Mouse (Mus musculus): ENCODE data around the gene Bcl2l1. TPM values are rescaled to one million over a fixed set of nuclear protein-coding genes. Genes with fewer than 3 reads are reported as not detected.

The Bcl2l1 gene
- polyA plus RNA-seq, 1 experiment from 2014 or later, result 74.3 TPM

DNA sequence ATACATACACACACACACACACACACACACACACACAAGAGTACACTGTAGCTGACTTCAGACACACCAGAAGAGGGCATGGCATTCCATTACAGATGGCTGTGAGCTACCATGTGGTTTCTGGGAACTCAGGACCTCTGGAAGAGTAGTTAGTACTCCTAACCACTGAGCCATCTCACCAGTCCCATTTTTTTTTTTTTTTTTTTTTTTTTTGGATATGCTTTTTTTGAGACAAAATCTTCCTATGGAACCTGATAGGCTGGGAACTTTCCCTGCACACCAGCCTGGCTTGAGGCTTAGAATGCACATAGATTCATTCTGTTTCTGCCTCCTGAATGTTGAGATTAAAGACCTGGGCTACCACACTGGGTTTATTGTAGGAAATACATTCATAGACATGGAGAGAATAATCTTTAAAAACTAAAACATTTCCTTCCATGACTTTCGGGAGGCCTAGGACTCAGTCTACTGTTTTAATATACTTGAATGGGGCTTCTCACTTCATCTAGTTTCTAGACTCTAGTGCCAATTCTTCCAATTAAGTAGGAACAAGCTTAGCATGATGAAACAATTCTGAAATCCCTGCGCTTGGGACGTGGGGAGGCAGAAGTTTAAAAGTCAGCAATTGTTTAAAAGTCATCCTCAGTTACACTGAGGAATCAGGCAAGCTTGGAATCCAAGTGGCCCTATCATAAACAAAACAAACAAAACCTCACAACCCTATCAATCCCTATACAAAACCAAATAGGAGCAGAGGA lies 15.7 kb upstream of the Bcl2l1 start:
- Histone ChIP-seq H3K4me3 (ENCODE audit: low read length) (peak overlapping the region; percentile 68), H3K9me3 (replicated peaks; ENCODE audit: control insufficient read depth, low read length) (no peaks in the 10 kb centered on the region), H3K27ac (ENCODE audit: low read length) (no peak overlapping the region), H3K9ac (ENCODE audit: low read length) (no peak overlapping the region), H3K36me3 (ENCODE audit: control insufficient read depth, insufficient read depth) (no peaks in the 10 kb centered on the region; the same call in 1 of the 2 replicates), H3K4me1 (ENCODE audit: control insufficient read depth, insufficient read depth, low read length) (peaks cover 15% of the 10 kb centered on the region), H3K4me2 (ENCODE audit: low read depth, low read length) (peak overlapping the region; percentile 65), H3K27me3 (ENCODE audit: control insufficient read depth, insufficient read depth, low read length) (no peaks in the 10 kb centered on the region)
- 15% methylated on average over 3 of the region's 3 CpGs for WGBS
- no peak for ATAC-seq (replicated peaks; ENCODE audit: extremely low read depth, insufficient read depth, low FRiP score)

DNA sequence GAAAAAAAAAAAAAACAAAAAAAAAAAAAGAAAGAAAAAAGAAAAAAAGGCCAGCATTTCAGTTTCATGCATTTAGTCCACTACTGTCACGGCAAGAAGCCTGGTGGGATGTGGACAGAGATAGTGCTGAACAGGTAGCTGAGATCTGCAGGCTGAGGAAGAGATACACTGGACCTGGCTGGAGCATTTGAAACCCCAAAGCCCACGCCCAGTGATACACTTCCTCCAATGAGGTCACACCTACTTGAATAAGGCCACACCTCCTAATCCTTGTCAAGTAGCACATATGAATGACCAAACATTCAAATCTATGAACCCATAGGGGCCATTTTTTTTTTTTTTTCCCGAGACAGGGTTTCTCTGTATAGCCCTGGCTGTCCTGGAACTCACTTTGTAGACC lies 11.2 kb upstream of the Bcl2l1 start:
- H3K4me1 ChIP-seq (ENCODE audit: control insufficient read depth, insufficient read depth, low read length), result 0 out of 2 replicates have a peak, but pooled peaks cover 2% of the 10 kb centered on the region
- no peak overlapping the region for H3K4me3 ChIP-seq (ENCODE audit: low read length)
- no peak overlapping the region for H3K9ac ChIP-seq (ENCODE audit: low read length)
- H3K27me3 ChIP-seq (ENCODE audit: control insufficient read depth, insufficient read depth, low read length), result no peaks in the 10 kb centered on the region
- no peaks in the 10 kb centered on the region for H3K36me3 ChIP-seq (ENCODE audit: control insufficient read depth, insufficient read depth)
- H3K4me2 ChIP-seq (ENCODE audit: low read depth, low read length), result no peak overlapping the region
- no peak overlapping the region for H3K27ac ChIP-seq (ENCODE audit: low read length)
- ATAC-seq (replicated peaks; ENCODE audit: extremely low read depth, insufficient read depth, low FRiP score), result no peak
- H3K9me3 ChIP-seq (replicated peaks; ENCODE audit: control insufficient read depth, low read length), result no peaks in the 10 kb centered on the region
- WGBS, result 62% methylated on average over 3 of the region's 3 CpGs

DNA sequence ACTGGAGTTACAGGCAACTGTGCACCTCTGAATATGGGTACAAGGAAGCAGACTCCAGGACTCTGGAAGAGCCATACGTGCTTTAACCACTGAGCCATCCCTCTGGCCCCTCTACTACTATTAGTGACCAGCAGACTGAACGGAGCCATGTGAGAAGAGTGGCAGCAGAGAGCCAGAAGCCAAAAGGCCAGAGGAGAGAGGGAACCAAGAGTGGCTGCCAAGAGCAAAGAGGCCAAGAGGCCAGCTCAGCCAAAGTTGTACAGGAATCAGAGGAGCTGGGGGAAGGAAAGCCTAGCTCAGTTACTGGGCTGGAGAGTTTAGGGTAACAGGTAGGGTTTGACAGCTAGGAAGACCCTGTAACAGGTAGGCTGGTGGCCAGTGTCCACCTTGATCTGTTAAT lies 7.7 kb upstream of the Bcl2l1 start:
- Histone ChIP-seq H3K27me3 (ENCODE audit: control insufficient read depth, insufficient read depth, low read length) (no peaks in the 10 kb centered on the region), H3K9me3 (replicated peaks; ENCODE audit: control insufficient read depth, low read length) (no peaks in the 10 kb centered on the region), H3K36me3 (ENCODE audit: control insufficient read depth, insufficient read depth) (no peaks in the 10 kb centered on the region), H3K27ac (ENCODE audit: low read length) (no peak overlapping the region), H3K4me2 (ENCODE audit: low read depth, low read length) (no peak overlapping the region), H3K4me1 (ENCODE audit: control insufficient read depth, insufficient read depth, low read length) (no peaks in the 10 kb centered on the region), H3K4me3 (ENCODE audit: low read length) (no peak overlapping the region), H3K9ac (ENCODE audit: low read length) (no peak overlapping the region)
- WGBS, result 70% methylated on average over 2 of the region's 2 CpGs
- no peak for ATAC-seq (replicated peaks; ENCODE audit: extremely low read depth, insufficient read depth, low FRiP score)

DNA sequence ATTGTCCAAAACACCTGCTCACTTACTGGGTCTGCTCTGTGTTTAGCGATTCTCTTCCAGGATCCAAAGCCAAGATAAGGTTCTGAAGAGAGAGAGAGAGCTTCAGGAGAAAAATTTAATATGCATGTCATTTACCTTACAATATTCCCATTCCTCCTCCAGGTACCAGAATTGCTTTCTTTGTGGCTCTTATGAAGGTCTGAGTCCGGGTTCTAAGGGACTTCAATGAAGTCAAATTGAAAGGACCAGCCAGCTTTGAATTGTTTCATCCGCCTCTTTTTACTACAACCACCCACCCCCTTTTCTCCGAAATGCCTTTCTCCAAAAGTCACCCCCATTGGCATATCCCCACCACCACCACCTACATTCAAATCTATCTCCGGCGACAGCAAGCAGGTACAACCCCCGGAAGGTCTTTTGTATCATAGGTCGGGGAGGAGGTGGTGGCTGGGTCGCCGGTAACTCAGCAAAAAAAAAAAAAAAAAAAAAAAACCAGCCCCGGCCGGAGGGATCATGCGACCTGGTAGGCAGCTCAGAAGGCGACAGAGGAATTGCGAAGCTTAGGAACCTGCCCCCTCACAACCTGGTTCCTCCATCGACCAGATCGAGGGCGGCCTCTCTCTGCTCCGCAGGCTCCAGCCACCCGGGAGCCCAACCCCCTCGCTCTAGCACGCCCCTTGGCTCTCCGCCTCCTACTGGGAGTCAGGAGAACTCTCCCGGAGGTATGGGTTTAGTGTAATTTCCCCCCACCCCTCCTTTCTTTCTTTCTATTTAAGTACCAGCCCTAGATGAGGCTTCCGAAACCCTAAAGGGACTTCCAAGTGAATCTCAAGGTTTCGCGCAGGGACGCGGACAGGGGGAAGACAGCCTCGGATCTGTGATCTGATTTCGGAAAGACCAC lies 1.3 kb downstream of the Bcl2l1 start:
- peak; percentile 86 for ATAC-seq (replicated peaks; ENCODE audit: extremely low read depth, insufficient read depth, low FRiP score)
- H3K9ac ChIP-seq (ENCODE audit: low read length), result peak overlapping the region; percentile 94
- peak overlapping the region; percentile 71 for H3K4me2 ChIP-seq (ENCODE audit: low read depth, low read length)
- peak overlapping the region; percentile 85 for H3K4me3 ChIP-seq (ENCODE audit: low read length)
- H3K9me3 ChIP-seq (replicated peaks; ENCODE audit: control insufficient read depth, low read length), result no peaks in the 10 kb centered on the region
- no peaks in the 10 kb centered on the region for H3K27me3 ChIP-seq (ENCODE audit: control insufficient read depth, insufficient read depth, low read length)
- H3K36me3 ChIP-seq (ENCODE audit: control insufficient read depth, insufficient read depth), result 0 out of 2 replicates have a peak, but pooled peaks cover under 1% of the 10 kb centered on the region
- H3K4me1 ChIP-seq (ENCODE audit: control insufficient read depth, insufficient read depth, low read length), result peaks cover 40% of the 10 kb centered on the region
- 2% methylated on average over 31 of the region's 31 CpGs for WGBS
- H3K27ac ChIP-seq (ENCODE audit: low read length), result peak overlapping the region; percentile 99

- H3K4me3 ChIP-seq (ENCODE audit: low read length), result peak overlapping the region; percentile 85
Measured at GRCm38 (mm10) chr2:152829367-152829881, 2.1 kb downstream of the Bcl2l1 start.

GRCm38 (mm10) chr2:152828532-152828931 lies 3.0 kb downstream of the Bcl2l1 start:
- ATAC-seq (replicated peaks; ENCODE audit: extremely low read depth, insufficient read depth, low FRiP score), result no peak
- peak overlapping the region; percentile 71 for H3K4me2 ChIP-seq (ENCODE audit: low read depth, low read length)
- no peaks in the 10 kb centered on the region for H3K9me3 ChIP-seq (replicated peaks; ENCODE audit: control insufficient read depth, low read length)
- 32% methylated on average over 1 of the region's 1 CpGs for WGBS
- H3K9ac ChIP-seq (ENCODE audit: low read length), result peak overlapping the region; percentile 94
- H3K4me1 ChIP-seq (ENCODE audit: control insufficient read depth, insufficient read depth, low read length), result peaks cover 44% of the 10 kb centered on the region
- peak overlapping the region; percentile 85 for H3K4me3 ChIP-seq (ENCODE audit: low read length)
- H3K36me3 ChIP-seq (ENCODE audit: control insufficient read depth, insufficient read depth), result 0 out of 2 replicates have a peak, but pooled peaks cover 2% of the 10 kb centered on the region
- no peaks in the 10 kb centered on the region for H3K27me3 ChIP-seq (ENCODE audit: control insufficient read depth, insufficient read depth, low read length)
- H3K27ac ChIP-seq (ENCODE audit: low read length), result peak overlapping the region; percentile 72

More at GRCm38 (mm10) chr2:152829367-152829881, 2.1 kb downstream of the Bcl2l1 start:
- no peak for ATAC-seq (replicated peaks; ENCODE audit: extremely low read depth, insufficient read depth, low FRiP score)
- H3K36me3 ChIP-seq (ENCODE audit: control insufficient read depth, insufficient read depth), result 0 out of 2 replicates have a peak, but pooled peaks cover 2% of the 10 kb centered on the region
- no peaks in the 10 kb centered on the region for H3K9me3 ChIP-seq (replicated peaks; ENCODE audit: control insufficient read depth, low read length)
- peak overlapping the region; percentile 71 for H3K4me2 ChIP-seq (ENCODE audit: low read depth, low read length)
- peak overlapping the region; percentile 94 for H3K9ac ChIP-seq (ENCODE audit: low read length)
- WGBS, result 51% methylated on average over 23 of the region's 23 CpGs
- H3K27ac ChIP-seq (ENCODE audit: low read length), result peak overlapping the region; percentile 72
- peaks cover 44% of the 10 kb centered on the region for H3K4me1 ChIP-seq (ENCODE audit: control insufficient read depth, insufficient read depth, low read length)
- no peaks in the 10 kb centered on the region for H3K27me3 ChIP-seq (ENCODE audit: control insufficient read depth, insufficient read depth, low read length)

GRCm38 (mm10) chr2:152828011-152828370 lies 3.5 kb downstream of the Bcl2l1 start:
- H3K36me3 ChIP-seq (ENCODE audit: control insufficient read depth, insufficient read depth), result 0 out of 2 replicates have a peak, but pooled peaks cover 2% of the 10 kb centered on the region
- peak overlapping the region; percentile 85 for H3K4me3 ChIP-seq (ENCODE audit: low read length)
- H3K27ac ChIP-seq (ENCODE audit: low read length), result peak overlapping the region; percentile 72
- H3K4me1 ChIP-seq (ENCODE audit: control insufficient read depth, insufficient read depth, low read length), result peaks cover 44% of the 10 kb centered on the region
- peak overlapping the region; percentile 71 for H3K4me2 ChIP-seq (ENCODE audit: low read depth, low read length)
- no peak for ATAC-seq (replicated peaks; ENCODE audit: extremely low read depth, insufficient read depth, low FRiP score)
- peak overlapping the region; percentile 94 for H3K9ac ChIP-seq (ENCODE audit: low read length)
- H3K27me3 ChIP-seq (ENCODE audit: control insufficient read depth, insufficient read depth, low read length), result no peaks in the 10 kb centered on the region
- no peaks in the 10 kb centered on the region for H3K9me3 ChIP-seq (replicated peaks; ENCODE audit: control insufficient read depth, low read length)
- 45% methylated on average over 4 of the region's 4 CpGs for WGBS

- peak overlapping the region; percentile 71 for H3K4me2 ChIP-seq (ENCODE audit: low read depth, low read length)
- H3K4me1 ChIP-seq (ENCODE audit: control insufficient read depth, insufficient read depth, low read length), result peaks cover 44% of the 10 kb centered on the region
- WGBS, result 66% methylated on average over 8 of the region's 8 CpGs
Measured at GRCm38 (mm10) chr2:152827321-152828010, 4.1 kb downstream of the Bcl2l1 start.

More at GRCm38 (mm10) chr2:152827321-152828010, 4.1 kb downstream of the Bcl2l1 start:
- no peaks in the 10 kb centered on the region for H3K9me3 ChIP-seq (replicated peaks; ENCODE audit: control insufficient read depth, low read length)
- no peaks in the 10 kb centered on the region for H3K27me3 ChIP-seq (ENCODE audit: control insufficient read depth, insufficient read depth, low read length)
- peak overlapping the region; percentile 72; the same call in 1 of the 2 replicates for H3K27ac ChIP-seq (ENCODE audit: low read length)
- H3K4me3 ChIP-seq (ENCODE audit: low read length), result peak overlapping the region; percentile 85
- peak overlapping the region; percentile 94 for H3K9ac ChIP-seq (ENCODE audit: low read length)
- ATAC-seq (replicated peaks; ENCODE audit: extremely low read depth, insufficient read depth, low FRiP score), result no peak
- 0 out of 2 replicates have a peak, but pooled peaks cover 2% of the 10 kb centered on the region for H3K36me3 ChIP-seq (ENCODE audit: control insufficient read depth, insufficient read depth)
